Mouse (Mus musculus) embryonic facial prominence, embryonic 12.5 days (tissue): ENCODE results near the gene Tmem150a. TPM values are rescaled to one million over a fixed set of nuclear protein-coding genes. Genes with fewer than 3 reads are reported as not detected.
A peak's percentile ranks its signal among the peaks of the same experiment; 100 is the strongest.

Experiments used
- ATAC-seq: fragments of 200-750 bp; cut with Nextera tagmentation; 2 replicates; pipeline ENCODE4 v1.8.0; 2017; ENCODE audit not compliant: insufficient number of reproducible peaks, insufficient read depth, low FRiP score, low TSS enrichment
- H3K27ac ChIP-seq: fragments of 300-500 bp; sonication (generic); 2 replicates; pipeline ENCODE4 v1.5.1; 2016; ENCODE audit warnings: mild to moderate bottlenecking
- H3K27me3 ChIP-seq: fragments of 300-500 bp; sonication (generic); 2 replicates; pipeline ENCODE4 v1.6.1; 2016; ENCODE audit warnings: mild to moderate bottlenecking, moderate library complexity
- H3K36me3 ChIP-seq: fragments of 300-500 bp; sonication (generic); 2 replicates; pipeline ENCODE4 v1.6.1; 2016; ENCODE audit warnings: mild to moderate bottlenecking
- H3K4me1 ChIP-seq: fragments of 300-500 bp; sonication (generic); 2 replicates; pipeline ENCODE4 v1.6.1; 2016
- H3K4me2 ChIP-seq: fragments of 300-500 bp; sonication (generic); replicated peaks from 2 replicates; pipeline ENCODE4 v1.6.1; 2016; ENCODE audit warnings: mild to moderate bottlenecking, moderate library complexity
- H3K4me3 ChIP-seq: fragments of 300-500 bp; sonication (generic); 2 replicates; pipeline ENCODE4 v1.5.1; 2016; ENCODE audit warnings: mild to moderate bottlenecking
- H3K9ac ChIP-seq: fragments of 300-500 bp; sonication (generic); 2 replicates; pipeline ENCODE4 v1.6.1; 2016; ENCODE audit warnings: mild to moderate bottlenecking, moderate library complexity
- H3K9me3 ChIP-seq: fragments of 300-500 bp; sonication (generic); 2 replicates; pipeline ENCODE4 v1.6.1; 2016; ENCODE audit warnings: mild to moderate bottlenecking, moderate library complexity
- WGBS: fragments of 180-500 bp; shearing (Covaris S2); methylation state at CpG from one replicate; pipeline ENCODE4 v1.1.7; 2016; 5-methylcytosine and 5-hydroxymethylcytosine counted together
- polyA plus RNA-seq: library from polyadenylated mRNA; unstranded; fragments of >200 nt; fragmentation: Nextera tagmentation; extraction: Ambion mirVana; gene quantifications from 2 replicates; pipeline ENCODE4 v1.2.1, GENCODE M21; 2016

Gene Tmem150a
- polyA plus RNA-seq, 1 experiment from 2014 or later: 9.7 TPM

- no peak overlapping the region for H3K4me2 ChIP-seq
- no peak overlapping the region for H3K27ac ChIP-seq
- no peaks in the 10 kb centered on the region for H3K9me3 ChIP-seq
- H3K4me1 ChIP-seq: no peaks in the 10 kb centered on the region
- H3K36me3 ChIP-seq: peaks cover 81% of the 10 kb centered on the region
- no peak overlapping the region for H3K9ac ChIP-seq
- no peak for ATAC-seq
- no peak overlapping the region for H3K4me3 ChIP-seq
- no peaks in the 10 kb centered on the region for H3K27me3 ChIP-seq
- 86% methylated on average over 4 of the region's 4 CpGs for WGBS
Observed at GRCm38 (mm10) chr6:72330133-72330532, 25.1 kb upstream of the Tmem150a start.

- 68% methylated on average over 5 of the region's 5 CpGs for WGBS
- Histone ChIP-seq H3K9ac (no peak overlapping the region), H3K4me3 (no peak overlapping the region), H3K4me2 (no peak overlapping the region), H3K9me3 (no peaks in the 10 kb centered on the region), H3K4me1 (no peaks in the 10 kb centered on the region), H3K36me3 (peaks cover 84% of the 10 kb centered on the region), H3K27ac (no peak overlapping the region), H3K27me3 (no peaks in the 10 kb centered on the region)
- ATAC-seq: no peak
Observed at GRCm38 (mm10) chr6:72333111-72333510, 22.1 kb upstream of the Tmem150a start.

- Histone ChIP-seq H3K4me2 (no peak overlapping the region), H3K9ac (no peak overlapping the region), H3K27me3 (no peaks in the 10 kb centered on the region), H3K4me3 (no peak overlapping the region), H3K36me3 (peaks cover 41% of the 10 kb centered on the region), H3K4me1 (peaks cover 12% of the 10 kb centered on the region), H3K27ac (no peak overlapping the region), H3K9me3 (no peaks in the 10 kb centered on the region)
- 49% methylated on average over 2 of the region's 2 CpGs for WGBS
- no peak for ATAC-seq
Observed at GRCm38 (mm10) chr6:72340481-72340880, 14.8 kb upstream of the Tmem150a start.

- ATAC-seq: no peak
- Histone ChIP-seq H3K27ac (no peak overlapping the region), H3K9ac (peak overlapping the region; percentile 91), H3K4me3 (peak overlapping the region; percentile 89), H3K36me3 (peaks cover 13% of the 10 kb centered on the region), H3K9me3 (no peaks in the 10 kb centered on the region), H3K4me1 (peaks cover 21% of the 10 kb centered on the region), H3K4me2 (peak overlapping the region; percentile 94), H3K27me3 (no peaks in the 10 kb centered on the region)
- under 1% methylated on average over 42 of the region's 42 CpGs for WGBS
Observed at GRCm38 (mm10) chr6:72344396-72345073, 10.7 kb upstream of the Tmem150a start.

- Histone ChIP-seq H3K4me2 (peak within 1 kb of the TSS; percentile 94), H3K27me3 (no peaks in the 10 kb centered on the region), H3K36me3 (peaks cover 9% of the 10 kb centered on the region), H3K4me3 (peak within 1 kb of the TSS; percentile 89), H3K9ac (peak within 1 kb of the TSS; percentile 91), H3K4me1 (peaks cover 21% of the 10 kb centered on the region), H3K27ac (no peak within 1 kb of the TSS), H3K9me3 (no peaks in the 10 kb centered on the region)
- peak; percentile 54 for ATAC-seq
- whole genome bisulfite sequencing: under 1% methylated on average over 30 of the region's 30 CpGs
Observed at GRCm38 (mm10) chr6:72345074-72345567, 10.1 kb upstream of the Tmem150a start, which contains the start of gene Usp39. TSS of gene Usp39 (minus strand) at chr6:72345184.

- Histone ChIP-seq H3K4me1 (peaks cover 21% of the 10 kb centered on the region), H3K4me3 (peak overlapping the region; percentile 89)
Observed at GRCm38 (mm10) chr6:72345633-72346032, 9.6 kb upstream of the Tmem150a start.

GRCm38 (mm10) chr6:72346261-72346660, 9.0 kb upstream of the Tmem150a start:
- Histone ChIP-seq H3K4me2 (peak overlapping the region; percentile 78; the same call in 1 of the 2 replicates), H3K9ac (no peak overlapping the region)
- 77% methylated on average over 4 of the region's 4 CpGs for WGBS

More at GRCm38 (mm10) chr6:72345633-72346032, 9.6 kb upstream of the Tmem150a start:
- 52% methylated on average over 6 of the region's 6 CpGs for WGBS
- peak overlapping the region; percentile 94 for H3K4me2 ChIP-seq
- no peaks in the 10 kb centered on the region for H3K9me3 ChIP-seq
- no peak for ATAC-seq
- H3K36me3 ChIP-seq: peaks cover 13% of the 10 kb centered on the region
- H3K9ac ChIP-seq: peak overlapping the region; percentile 91; the same call in 1 of the 2 replicates
- H3K27me3 ChIP-seq: no peaks in the 10 kb centered on the region
- no peak overlapping the region for H3K27ac ChIP-seq

GRCm38 (mm10) chr6:72347166-72347941, 7.9 kb upstream of the Tmem150a start, which contains the start of gene 0610030E20Rik:
TSS of gene 0610030E20Rik (plus strand) at chr6:72347317.
- WGBS: under 1% methylated on average over 72 of the region's 72 CpGs
- Histone ChIP-seq H3K9me3 (no peaks in the 10 kb centered on the region), H3K9ac (peak within 1 kb of the TSS; percentile 94), H3K4me2 (peak within 1 kb of the TSS; percentile 78), H3K4me1 (peaks cover 29% of the 10 kb centered on the region), H3K27ac (peak within 1 kb of the TSS; percentile 92), H3K36me3 (peaks cover 16% of the 10 kb centered on the region), H3K4me3 (peak within 1 kb of the TSS; percentile 68), H3K27me3 (no peaks in the 10 kb centered on the region)
- peak; percentile 39 for ATAC-seq

More at GRCm38 (mm10) chr6:72346261-72346660, 9.0 kb upstream of the Tmem150a start:
- H3K4me1 ChIP-seq: peaks cover 21% of the 10 kb centered on the region
- H3K27me3 ChIP-seq: no peaks in the 10 kb centered on the region
- H3K4me3 ChIP-seq: no peak overlapping the region
- H3K27ac ChIP-seq: no peak overlapping the region
- peaks cover 16% of the 10 kb centered on the region for H3K36me3 ChIP-seq
- no peak for ATAC-seq
- H3K9me3 ChIP-seq: no peaks in the 10 kb centered on the region

- peak overlapping the region; percentile 68; the same call in 1 of the 2 replicates for H3K4me3 ChIP-seq
- no peaks in the 10 kb centered on the region for H3K9me3 ChIP-seq
- no peaks in the 10 kb centered on the region for H3K27me3 ChIP-seq
- ATAC-seq: no peak
- H3K4me2 ChIP-seq: peak overlapping the region; percentile 78
- H3K4me1 ChIP-seq: peaks cover 40% of the 10 kb centered on the region
- H3K9ac ChIP-seq: no peak overlapping the region
- H3K27ac ChIP-seq: no peak overlapping the region
- H3K36me3 ChIP-seq: peaks cover 16% of the 10 kb centered on the region
- 89% methylated on average over 10 of the region's 10 CpGs for WGBS
Observed at GRCm38 (mm10) chr6:72348411-72348810, 6.8 kb upstream of the Tmem150a start.

GRCm38 (mm10) chr6:72350214-72350613, 5.0 kb upstream of the Tmem150a start:
- Histone ChIP-seq H3K27ac (no peak overlapping the region), H3K36me3 (peaks cover 16% of the 10 kb centered on the region), H3K9ac (no peak overlapping the region), H3K27me3 (no peaks in the 10 kb centered on the region), H3K4me1 (peaks cover 39% of the 10 kb centered on the region), H3K4me2 (no peak overlapping the region), H3K9me3 (no peaks in the 10 kb centered on the region), H3K4me3 (no peak overlapping the region)
- no peak for ATAC-seq
- 94% methylated on average over 2 of the region's 2 CpGs for WGBS

GRCm38 (mm10) chr6:72352636-72353405, 2.4 kb upstream of the Tmem150a start:
- peaks cover 21% of the 10 kb centered on the region for H3K36me3 ChIP-seq
- no peak overlapping the region for H3K9ac ChIP-seq
- 46% methylated on average over 5 of the region's 5 CpGs for WGBS
- no peaks in the 10 kb centered on the region for H3K27me3 ChIP-seq
- ATAC-seq: no peak
- 0 out of 2 replicates have a peak overlapping the region, but pooled peaks have one; percentile 32 for H3K27ac ChIP-seq
- peaks cover 44% of the 10 kb centered on the region for H3K4me1 ChIP-seq
- H3K4me2 ChIP-seq: no peak overlapping the region
- no peaks in the 10 kb centered on the region for H3K9me3 ChIP-seq
- no peak overlapping the region for H3K4me3 ChIP-seq
